Mouse (Mus musculus): ENCODE measurements around the gene Rab25. TPM values are rescaled to one million over a fixed set of nuclear protein-coding genes. Genes with fewer than 3 reads are reported as not detected.
"Not testable (repeated sequence)": the region's sequence is repeated elsewhere in the genome, so short reads cannot be mapped to it uniquely, and the experiment has no call there.

Rab25 gene
- not detected in 2 replicates for polyA plus RNA-seq (2014; fragmentation: Nextera tagmentation; extraction: Ambion mirVana)

DNA sequence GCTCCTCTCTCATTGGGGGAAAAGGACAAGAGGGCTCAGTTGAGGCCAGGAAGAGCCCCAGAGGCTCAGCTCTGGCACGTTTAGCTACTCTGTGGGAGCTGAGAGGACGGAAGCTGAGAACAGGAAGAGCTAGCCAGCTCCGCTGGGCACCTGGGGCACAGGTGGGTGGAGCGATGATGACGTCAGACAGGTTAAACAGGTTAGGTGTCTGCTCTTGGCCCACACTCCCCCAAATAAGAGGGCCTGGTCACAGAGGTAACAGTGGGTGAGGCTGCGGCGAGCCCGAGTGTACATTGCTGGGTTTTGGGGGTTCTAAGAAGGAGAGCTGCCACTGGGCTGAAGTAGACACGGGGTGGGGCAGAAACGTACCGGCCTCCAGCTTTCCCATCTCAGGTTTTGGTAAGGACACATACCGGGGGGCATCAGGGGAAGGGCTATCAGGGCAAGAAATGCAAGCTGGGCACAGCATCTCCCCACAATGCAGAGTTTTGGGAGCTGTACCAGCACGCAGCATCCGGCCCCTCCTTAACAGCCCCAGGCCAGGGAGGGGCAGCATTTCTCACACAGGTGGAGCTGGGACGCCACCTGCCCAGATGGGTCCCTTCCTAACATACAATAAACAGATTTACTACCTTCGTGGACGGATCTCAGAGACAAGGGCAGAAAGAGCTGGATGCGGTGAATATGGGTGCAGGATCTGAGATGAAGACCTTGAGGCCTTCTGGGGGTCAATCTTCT is at the start of gene Rab25:
Rab25 (minus strand) TSS at position 121 of the 738 bp plus-strand sequence.
- no peak within 1 kb of the TSS for H3K4me2 ChIP-seq (ENCODE audit: low read length)
- no peak within 1 kb of the TSS for H3K4me3 ChIP-seq (ENCODE audit: low read depth, low read length)
- no peaks in the 10 kb centered on the region for H3K9me3 ChIP-seq (replicated peaks; ENCODE audit: control insufficient read depth, low read length)
- H3K27me3 ChIP-seq (replicated peaks; ENCODE audit: control insufficient read depth, insufficient read depth, low read length) = no peaks in the 10 kb centered on the region
- no peak within 1 kb of the TSS for H3K27ac ChIP-seq (ENCODE audit: low read depth, low read length)
- H3K4me1 ChIP-seq (ENCODE audit: control insufficient read depth, insufficient read depth, low read length) = peaks cover 7% of the 10 kb centered on the region; the same call in 1 of the 2 replicates
- H3K36me3 ChIP-seq (ENCODE audit: control insufficient read depth, insufficient read depth, low read length) = no peaks in the 10 kb centered on the region
- H3K9ac ChIP-seq (ENCODE audit: low read length) = no peak within 1 kb of the TSS
- ATAC-seq (no peak), DNase-seq (ENCODE audit: low spot score) (no peak)
- WGBS = 55% methylated on average over 18 of the region's 18 CpGs

DNA sequence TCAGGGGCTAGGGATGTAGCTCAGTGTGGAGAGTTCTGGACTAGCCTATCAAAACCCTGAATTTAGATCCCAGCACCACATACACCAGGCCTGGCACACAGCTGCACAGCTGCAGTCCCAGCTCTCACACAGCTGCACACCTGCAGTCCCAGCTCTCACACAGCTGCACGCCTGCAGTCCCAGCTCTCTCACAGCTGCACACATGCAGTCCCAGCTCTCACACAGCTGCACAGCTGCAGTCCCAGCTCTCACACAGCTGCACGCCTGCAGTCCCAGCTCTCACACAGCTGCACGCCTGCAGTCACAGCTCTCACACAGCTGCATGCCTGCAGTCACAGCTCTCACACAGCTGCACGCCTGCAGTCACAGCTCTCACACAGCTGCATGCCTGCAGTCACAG is 48.4 kb upstream of the Rab25 start:
- not testable (repeated sequence) for H3K27ac ChIP-seq (ENCODE audit: low read depth, low read length); H3K9ac ChIP-seq (ENCODE audit: low read length); H3K9me3 ChIP-seq (replicated peaks; ENCODE audit: control insufficient read depth, low read length); DNase-seq (ENCODE audit: low spot score); H3K36me3 ChIP-seq (ENCODE audit: control insufficient read depth, insufficient read depth, low read length); H3K4me3 ChIP-seq (ENCODE audit: low read depth, low read length); H3K27me3 ChIP-seq (replicated peaks; ENCODE audit: control insufficient read depth, insufficient read depth, low read length); ATAC-seq; H3K4me1 ChIP-seq (ENCODE audit: control insufficient read depth, insufficient read depth, low read length); H3K4me2 ChIP-seq (ENCODE audit: low read length)
- WGBS = 77% methylated on average over 4 of the region's 4 CpGs

DNA sequence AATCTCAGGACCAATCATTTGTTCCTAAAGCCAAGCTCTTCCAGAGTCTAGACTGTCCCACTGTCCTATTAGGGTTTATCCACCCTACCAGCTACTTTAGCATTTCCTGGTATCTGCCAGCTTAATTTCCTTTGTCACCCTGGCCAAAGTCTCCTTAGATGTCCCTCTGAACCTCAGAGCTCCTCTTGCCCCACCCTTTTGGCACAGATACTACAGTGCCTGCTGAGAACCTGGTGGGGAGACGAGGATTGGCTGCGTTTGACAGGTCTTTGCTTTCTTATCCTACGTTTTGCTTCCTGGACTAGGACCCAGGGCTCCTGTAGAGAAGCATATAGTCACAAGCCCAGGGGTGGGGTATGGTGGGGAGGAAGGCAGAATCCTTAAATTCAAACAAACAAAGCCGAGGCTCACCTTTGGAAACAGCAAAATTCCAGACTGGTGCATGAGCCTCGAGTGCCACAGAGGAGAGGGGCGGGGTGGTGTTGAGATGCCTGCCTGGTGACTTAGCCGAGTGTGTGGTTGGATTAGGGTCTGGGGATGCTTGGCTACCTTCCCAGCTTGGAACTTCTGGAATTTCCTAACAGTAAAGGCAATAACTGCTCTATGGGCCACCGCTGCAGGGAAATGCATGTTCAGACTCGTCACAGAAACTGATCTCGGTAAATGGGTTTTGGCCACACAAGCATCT is 45.9 kb upstream of the Rab25 start:
- Histone ChIP-seq H3K4me1 (ENCODE audit: control insufficient read depth, insufficient read depth, low read length) (no peaks in the 10 kb centered on the region), H3K36me3 (ENCODE audit: control insufficient read depth, insufficient read depth, low read length) (no peaks in the 10 kb centered on the region), H3K27ac (ENCODE audit: low read depth, low read length) (no peak overlapping the region), H3K9ac (ENCODE audit: low read length) (no peak overlapping the region), H3K4me3 (ENCODE audit: low read depth, low read length) (no peak overlapping the region), H3K9me3 (replicated peaks; ENCODE audit: control insufficient read depth, low read length) (no peaks in the 10 kb centered on the region), H3K27me3 (replicated peaks; ENCODE audit: control insufficient read depth, insufficient read depth, low read length) (no peaks in the 10 kb centered on the region), H3K4me2 (ENCODE audit: low read length) (no peak overlapping the region)
- 70% methylated on average over 10 of the region's 10 CpGs for WGBS
- no peak for ATAC-seq
- DNase-seq (ENCODE audit: low spot score) = no peak

DNA sequence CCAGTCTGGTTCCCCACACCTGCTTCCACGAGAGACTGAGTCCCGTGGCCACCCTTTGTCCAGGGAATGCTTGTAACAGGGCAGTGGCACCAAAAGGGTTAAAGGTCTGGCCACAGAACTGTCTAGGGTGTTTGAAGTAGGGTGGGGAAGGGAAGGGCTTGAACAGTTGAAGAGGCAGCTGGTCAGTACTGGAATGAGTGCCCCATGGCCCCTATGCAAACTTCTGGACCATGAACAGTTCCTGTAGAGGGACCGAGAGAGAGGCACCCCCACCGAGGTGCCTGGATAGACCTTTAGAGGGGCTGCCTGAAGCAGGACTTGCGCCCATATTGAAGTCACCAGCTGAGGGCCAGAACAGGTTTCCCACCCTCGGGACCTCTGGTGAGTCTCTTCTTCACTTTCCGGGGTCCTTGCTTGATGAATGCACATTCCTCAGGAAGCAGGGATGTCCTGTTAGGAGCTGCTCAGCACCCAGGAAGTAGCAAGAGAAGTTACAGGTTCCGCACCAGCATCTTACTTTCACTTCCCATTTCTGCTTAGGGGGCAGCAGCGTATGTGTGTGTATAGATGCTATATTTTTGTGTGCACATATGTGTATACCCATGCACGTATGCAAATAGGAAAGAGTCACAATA is 45.0 kb upstream of the Rab25 start:
- H3K27ac ChIP-seq (ENCODE audit: low read depth, low read length) = no peak overlapping the region
- H3K36me3 ChIP-seq (ENCODE audit: control insufficient read depth, insufficient read depth, low read length) = peaks cover 9% of the 10 kb centered on the region
- 79% methylated on average over 10 of the region's 10 CpGs for WGBS
- H3K9me3 ChIP-seq (replicated peaks; ENCODE audit: control insufficient read depth, low read length) = no peaks in the 10 kb centered on the region
- no peak overlapping the region for H3K4me3 ChIP-seq (ENCODE audit: low read depth, low read length)
- DNase-seq (ENCODE audit: low spot score) (no peak), ATAC-seq (no peak)
- no peaks in the 10 kb centered on the region for H3K4me1 ChIP-seq (ENCODE audit: control insufficient read depth, insufficient read depth, low read length)
- H3K4me2 ChIP-seq (ENCODE audit: low read length) = no peak overlapping the region
- H3K9ac ChIP-seq (ENCODE audit: low read length) = no peak overlapping the region
- H3K27me3 ChIP-seq (replicated peaks; ENCODE audit: control insufficient read depth, insufficient read depth, low read length) = no peaks in the 10 kb centered on the region

DNA sequence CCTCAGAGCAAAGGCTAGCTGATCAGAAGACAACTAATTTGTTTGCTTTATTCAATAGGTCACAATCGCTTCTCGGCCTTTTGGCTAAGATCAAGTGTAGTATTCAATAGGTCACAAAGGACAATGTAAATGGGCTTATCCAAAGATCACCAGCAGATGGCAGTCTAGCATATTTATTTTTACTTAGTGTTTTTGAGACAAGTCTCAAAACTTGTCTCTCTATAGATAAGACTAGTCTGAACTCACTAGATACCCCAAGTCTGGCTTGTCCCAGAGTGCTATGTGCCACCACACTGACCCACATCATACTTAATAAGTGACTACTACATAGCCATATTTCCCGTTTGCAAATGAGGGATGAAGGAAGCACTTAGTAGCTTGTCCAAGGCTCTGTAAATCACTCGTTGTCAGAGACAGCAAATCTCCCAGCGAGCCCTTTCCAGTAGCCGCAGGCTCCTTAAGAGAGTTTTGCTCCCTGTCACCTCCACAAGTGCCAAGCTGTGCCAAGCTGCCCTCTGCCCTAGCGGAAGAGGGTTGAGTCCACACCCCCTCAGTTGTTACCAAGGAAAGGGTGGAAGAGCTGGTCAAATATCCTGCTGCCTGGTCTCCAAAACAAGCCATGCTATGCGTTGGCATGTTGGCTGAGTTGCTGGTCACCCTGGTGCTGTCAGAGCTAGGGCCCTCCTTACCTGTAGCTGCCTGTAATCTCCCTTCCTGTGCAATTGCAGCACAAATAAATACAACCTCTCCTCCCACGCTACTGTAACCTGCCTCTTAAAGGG is 44.0 kb upstream of the Rab25 start:
- DNase-seq (ENCODE audit: low spot score) = peak; percentile 88
- 32% methylated on average over 9 of the region's 9 CpGs for WGBS
- H3K4me3 ChIP-seq (ENCODE audit: low read depth, low read length) = no peak overlapping the region
- H3K4me1 ChIP-seq (ENCODE audit: control insufficient read depth, insufficient read depth, low read length) = no peaks in the 10 kb centered on the region
- H3K36me3 ChIP-seq (ENCODE audit: control insufficient read depth, insufficient read depth, low read length) = peaks cover 19% of the 10 kb centered on the region
- ATAC-seq = peak; percentile 46; the same call in 1 of the 2 replicates
- no peak overlapping the region for H3K9ac ChIP-seq (ENCODE audit: low read length)
- no peak overlapping the region for H3K4me2 ChIP-seq (ENCODE audit: low read length)
- H3K27ac ChIP-seq (ENCODE audit: low read depth, low read length) = no peak overlapping the region
- no peaks in the 10 kb centered on the region for H3K9me3 ChIP-seq (replicated peaks; ENCODE audit: control insufficient read depth, low read length)
- H3K27me3 ChIP-seq (replicated peaks; ENCODE audit: control insufficient read depth, insufficient read depth, low read length) = no peaks in the 10 kb centered on the region

DNA sequence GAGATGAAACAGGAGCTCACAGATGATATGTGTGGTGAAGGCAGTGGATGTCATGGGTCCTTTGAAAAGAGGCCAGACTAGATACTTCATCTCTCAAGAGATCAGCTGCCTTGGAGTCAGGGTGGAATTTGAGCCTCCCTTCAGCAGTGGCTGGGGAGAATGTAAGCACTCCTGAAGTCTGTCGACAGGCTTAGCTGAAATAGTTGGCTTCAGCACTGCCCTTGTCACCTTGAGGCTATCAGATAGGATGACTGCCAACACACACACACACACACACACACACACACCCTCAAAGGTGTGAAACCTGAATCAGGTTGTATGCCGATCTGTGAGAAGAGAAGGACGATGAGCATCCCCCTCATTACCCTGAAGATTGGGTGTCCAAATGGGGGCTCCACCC is 42.9 kb upstream of the Rab25 start:
- Histone ChIP-seq H3K4me3 (ENCODE audit: low read depth, low read length) (no peak overlapping the region), H3K9ac (ENCODE audit: low read length) (no peak overlapping the region), H3K4me2 (ENCODE audit: low read length) (no peak overlapping the region), H3K9me3 (replicated peaks; ENCODE audit: control insufficient read depth, low read length) (no peaks in the 10 kb centered on the region), H3K27ac (ENCODE audit: low read depth, low read length) (no peak overlapping the region), H3K36me3 (ENCODE audit: control insufficient read depth, insufficient read depth, low read length) (peaks cover 28% of the 10 kb centered on the region), H3K27me3 (replicated peaks; ENCODE audit: control insufficient read depth, insufficient read depth, low read length) (no peaks in the 10 kb centered on the region), H3K4me1 (ENCODE audit: control insufficient read depth, insufficient read depth, low read length) (no peaks in the 10 kb centered on the region)
- ATAC-seq (no peak), DNase-seq (ENCODE audit: low spot score) (no peak)
- 36% methylated on average over 3 of the region's 3 CpGs for WGBS

DNA sequence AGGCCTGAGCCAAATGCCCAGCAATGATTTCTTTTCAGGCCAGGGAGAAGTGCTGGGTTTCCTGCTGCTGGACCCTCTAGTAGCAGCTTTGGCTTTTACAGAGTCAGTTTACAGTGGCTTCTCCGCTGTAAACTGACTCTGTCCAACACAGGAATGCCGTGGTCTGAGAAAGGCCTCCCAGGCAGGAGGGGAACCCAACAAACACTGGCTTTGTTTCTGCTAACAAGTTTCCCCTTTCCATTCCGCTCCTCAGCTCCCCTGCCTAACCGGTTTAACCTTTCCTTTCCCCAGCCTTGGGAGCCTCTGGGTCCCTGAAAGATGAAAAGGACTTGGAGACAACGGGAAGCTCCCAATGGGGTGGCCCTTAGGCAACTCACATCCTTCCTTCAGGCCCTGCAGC is 42.1 kb upstream of the Rab25 start:
- DNase-seq (ENCODE audit: low spot score) (no peak), ATAC-seq (no peak)
- WGBS = 26% methylated on average over 5 of the region's 5 CpGs

DNA sequence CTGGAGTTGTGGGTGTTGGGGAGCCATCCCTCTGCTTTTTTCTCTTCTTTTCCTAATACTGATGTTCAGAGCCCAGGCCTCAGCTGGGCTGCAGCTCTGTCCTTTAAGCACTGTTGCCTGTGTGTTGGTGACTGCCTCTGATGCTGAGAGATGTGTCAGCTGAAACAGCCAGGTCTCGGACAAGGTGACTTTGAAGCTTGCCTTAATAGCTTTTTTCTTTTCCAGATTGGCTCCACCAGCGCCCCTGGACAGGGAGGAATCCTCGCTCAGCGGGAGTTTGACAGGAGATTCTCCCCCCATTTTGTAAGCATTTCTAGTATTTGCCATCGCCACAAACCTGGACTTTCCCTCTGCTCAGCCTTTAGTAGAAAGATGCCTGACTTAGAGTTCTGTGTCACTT is 38.5 kb upstream of the Rab25 start:
- no peaks in the 10 kb centered on the region for H3K9me3 ChIP-seq (replicated peaks; ENCODE audit: control insufficient read depth, low read length)
- H3K4me2 ChIP-seq (ENCODE audit: low read length) = no peak overlapping the region
- no peak overlapping the region for H3K9ac ChIP-seq (ENCODE audit: low read length)
- H3K27me3 ChIP-seq (replicated peaks; ENCODE audit: control insufficient read depth, insufficient read depth, low read length) = no peaks in the 10 kb centered on the region
- no peak overlapping the region for H3K4me3 ChIP-seq (ENCODE audit: low read depth, low read length)
- DNase-seq (ENCODE audit: low spot score) (no peak), ATAC-seq (no peak)
- H3K36me3 ChIP-seq (ENCODE audit: control insufficient read depth, insufficient read depth, low read length) = peaks cover 56% of the 10 kb centered on the region
- H3K4me1 ChIP-seq (ENCODE audit: control insufficient read depth, insufficient read depth, low read length) = no peaks in the 10 kb centered on the region
- no peak overlapping the region for H3K27ac ChIP-seq (ENCODE audit: low read depth, low read length)
- WGBS = 92% methylated on average over 5 of the region's 5 CpGs

More for the DNA sequence above, 42.1 kb upstream of the Rab25 start:
- peaks cover 35% of the 10 kb centered on the region for H3K36me3 ChIP-seq (ENCODE audit: control insufficient read depth, insufficient read depth, low read length)
- no peak overlapping the region for H3K9ac ChIP-seq (ENCODE audit: low read length)
- no peaks in the 10 kb centered on the region for H3K4me1 ChIP-seq (ENCODE audit: control insufficient read depth, insufficient read depth, low read length)
- no peaks in the 10 kb centered on the region for H3K9me3 ChIP-seq (replicated peaks; ENCODE audit: control insufficient read depth, low read length)
- H3K4me2 ChIP-seq (ENCODE audit: low read length) = no peak overlapping the region
- no peak overlapping the region for H3K4me3 ChIP-seq (ENCODE audit: low read depth, low read length)
- no peaks in the 10 kb centered on the region for H3K27me3 ChIP-seq (replicated peaks; ENCODE audit: control insufficient read depth, insufficient read depth, low read length)
- H3K27ac ChIP-seq (ENCODE audit: low read depth, low read length) = no peak overlapping the region
